In the genomic region with DNA sequence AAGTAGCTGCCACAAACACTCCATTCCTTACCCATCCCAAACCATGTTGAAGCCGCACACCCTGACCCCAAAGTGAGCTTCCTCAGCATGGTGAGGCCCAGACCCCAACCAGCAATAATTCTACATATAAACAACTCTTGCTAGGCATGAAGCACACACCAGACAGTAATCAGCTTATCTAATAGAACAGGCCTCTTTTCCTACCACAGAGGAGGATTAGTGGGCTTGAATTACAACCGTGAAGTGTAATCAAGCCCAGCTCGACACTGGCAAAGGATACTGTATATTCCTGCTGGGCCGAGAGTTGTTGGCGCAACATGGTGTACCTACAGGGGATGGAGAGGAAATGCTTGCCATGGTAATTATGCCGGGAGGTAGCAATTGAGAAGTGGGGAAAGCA, we compare ENCODE assay signal across 14 mouse cellular contexts.
DNase-seq lines count a peak whose midpoint lies in the region; ATAC-seq and TF ChIP-seq lines count a peak whose summit lies in the region.
"Had no signal": no experiment of that assay in that cellular context is flagged by ENCODE, and none has a peak within 500 bp of the region (broad histone marks: within the 10 kb centered on the region; RNA-seq: fewer than 3 reads in every experiment).

No protein-coding gene starts in this region.

- no peak for ATAC-seq in heart, embryonic 16.5 days (replicated peaks; ENCODE audit: extremely low read depth, insufficient read depth, low FRiP score)
- no peak for ATAC-seq in heart, embryonic 12.5 days (ENCODE audit: insufficient number of reproducible peaks, low FRiP score)
- peak; percentile 68 for ATAC-seq in midbrain, embryonic 13.5 days
- no peak for ATAC-seq in midbrain, embryonic 11.5 days (ENCODE audit: low FRiP score)
- no peak for ATAC-seq in hindbrain, postnatal 0 days
- ATAC-seq: intestine, embryonic 16.5 days had no signal

- 64% methylated on average over 6 of the region's 6 CpGs for WGBS in heart, embryonic 16.5 days
- WGBS in heart, embryonic 12.5 days: 67% methylated on average over 6 of the region's 6 CpGs
- WGBS in midbrain, embryonic 13.5 days: 31% methylated on average over 6 of the region's 6 CpGs
- 62% methylated on average over 6 of the region's 6 CpGs for WGBS in midbrain, embryonic 11.5 days
- 31% methylated on average over 6 of the region's 6 CpGs for WGBS in hindbrain, postnatal 0 days
- 28% methylated on average over 6 of the region's 6 CpGs for WGBS in olfactory bulb, adult 2 months

- TF ChIP-seq POLR2A in olfactory bulb, adult 2 months (IDR thresholded peaks at IDR 0.05; ENCODE audit: insufficient read depth, low read depth, low read length): no peak

- H3K27me3 ChIP-seq in heart, embryonic 16.5 days (ENCODE audit: control insufficient read depth, insufficient read depth, low read length): no peaks in the 10 kb centered on the region
- H3K27me3 ChIP-seq in heart, embryonic 12.5 days (replicated peaks): no peaks in the 10 kb centered on the region
- H3K27me3 ChIP-seq in midbrain, embryonic 13.5 days: peaks cover 10% of the 10 kb centered on the region; the same call in 1 of the 2 replicates
- H3K27me3 ChIP-seq in midbrain, embryonic 11.5 days (ENCODE audit: control insufficient read depth, insufficient read depth, low read length): no peaks in the 10 kb centered on the region
- no peaks in the 10 kb centered on the region for H3K27me3 ChIP-seq in hindbrain, postnatal 0 days (ENCODE audit: insufficient read depth, low read length)
- H3K27me3 ChIP-seq: lung, embryonic 15.5 days had no signal

- H3K27ac ChIP-seq in heart, embryonic 16.5 days (ENCODE audit: low read length): peak overlapping the region; percentile 18; the same call in 1 of the 2 replicates
- H3K27ac ChIP-seq in heart, embryonic 12.5 days (ENCODE audit: poor library complexity, severe bottlenecking): no peak overlapping the region
- H3K27ac ChIP-seq in midbrain, embryonic 13.5 days: peak overlapping the region; percentile 70
- H3K27ac ChIP-seq in midbrain, embryonic 11.5 days (ENCODE audit: low read depth, low read length): no peak overlapping the region
- H3K27ac ChIP-seq in hindbrain, postnatal 0 days: peak overlapping the region; percentile 11; the same call in 1 of the 2 replicates
- H3K27ac ChIP-seq in olfactory bulb, adult 2 months (ENCODE audit: insufficient read depth, low read depth, low read length): 0 out of 2 replicates have a peak overlapping the region, but pooled peaks have one; percentile 17

- peaks cover 35% of the 10 kb centered on the region for H3K4me1 ChIP-seq in heart, embryonic 16.5 days (ENCODE audit: control insufficient read depth, insufficient read depth, low read length)
- H3K4me1 ChIP-seq in heart, embryonic 12.5 days (replicated peaks): peaks cover 42% of the 10 kb centered on the region
- H3K4me1 ChIP-seq in midbrain, embryonic 13.5 days (replicated peaks): peaks cover 84% of the 10 kb centered on the region
- H3K4me1 ChIP-seq in midbrain, embryonic 11.5 days (ENCODE audit: control insufficient read depth, insufficient read depth, low read length): peaks cover 27% of the 10 kb centered on the region
- peaks cover 27% of the 10 kb centered on the region for H3K4me1 ChIP-seq in hindbrain, postnatal 0 days (ENCODE audit: insufficient read depth, low read length)
- H3K4me1 ChIP-seq in olfactory bulb, adult 2 months (ENCODE audit: control insufficient read depth, insufficient read depth, low read length): peaks cover 36% of the 10 kb centered on the region

- no peak for DNase-seq in midbrain, embryonic 11.5 days (ENCODE audit: low spot score, missing footprints)
- peak; percentile 50 for DNase-seq in hindbrain, postnatal 0 days (ENCODE audit: low spot score)
- no peak for DNase-seq in frontal cortex, postnatal 10 days (ENCODE audit: low spot score in 2 of 2)
- DNase-seq in right cerebral cortex, postnatal 14 days: no peak
- DNase-seq: cerebellum, postnatal 36 days; right cerebral cortex, adult 18-20 months; thymus, postnatal 4 days had no signal

- no peak overlapping the region for H3K9ac ChIP-seq in heart, embryonic 16.5 days (ENCODE audit: low read length)
- H3K9ac ChIP-seq in heart, embryonic 12.5 days: no peak overlapping the region
- no peak overlapping the region for H3K9ac ChIP-seq in midbrain, embryonic 13.5 days (replicated peaks)
- H3K9ac ChIP-seq in midbrain, embryonic 11.5 days (ENCODE audit: low read length): no peak overlapping the region
- H3K9ac ChIP-seq in hindbrain, postnatal 0 days (replicated peaks; ENCODE audit: low read length): no peak overlapping the region
- H3K9ac ChIP-seq: lung, embryonic 15.5 days had no signal

- no peak for TF ChIP-seq CTCF in hindbrain, postnatal 0 days (IDR thresholded peaks at IDR 0.05; ENCODE audit: low read depth)
- no peak for TF ChIP-seq CTCF in olfactory bulb, adult 2 months (IDR thresholded peaks at IDR 0.05; ENCODE audit: insufficient read depth, low read depth, low read length)

- H3K4me2 ChIP-seq in heart, embryonic 16.5 days (ENCODE audit: low read depth, low read length): no peak overlapping the region
- H3K4me2 ChIP-seq in heart, embryonic 12.5 days: no peak overlapping the region
- no peak overlapping the region for H3K4me2 ChIP-seq in midbrain, embryonic 13.5 days (replicated peaks)
- no peak overlapping the region for H3K4me2 ChIP-seq in midbrain, embryonic 11.5 days
- no peak overlapping the region for H3K4me2 ChIP-seq in hindbrain, postnatal 0 days (ENCODE audit: low read depth, low read length)
- H3K4me2 ChIP-seq: lung, embryonic 15.5 days had no signal

- no peak overlapping the region for H3K4me3 ChIP-seq in heart, embryonic 16.5 days (ENCODE audit: low read length)
- H3K4me3 ChIP-seq in heart, embryonic 12.5 days: no peak overlapping the region
- H3K4me3 ChIP-seq in midbrain, embryonic 13.5 days (replicated peaks): no peak overlapping the region
- H3K4me3 ChIP-seq in midbrain, embryonic 11.5 days (ENCODE audit: low read depth, low read length): no peak overlapping the region
- H3K4me3 ChIP-seq in hindbrain, postnatal 0 days (ENCODE audit: low read length): no peak overlapping the region
- H3K4me3 ChIP-seq in olfactory bulb, adult 2 months (ENCODE audit: insufficient read depth, low read depth, low read length): no peak overlapping the region
- H3K4me3 ChIP-seq: erythroblast, embryonic 14.5 days; lung, embryonic 15.5 days had no signal

- no peaks in the 10 kb centered on the region for H3K9me3 ChIP-seq in heart, embryonic 16.5 days (replicated peaks; ENCODE audit: control insufficient read depth, low read length)
- no peaks in the 10 kb centered on the region for H3K9me3 ChIP-seq in heart, embryonic 12.5 days (replicated peaks)
- H3K9me3 ChIP-seq in midbrain, embryonic 13.5 days: no peaks in the 10 kb centered on the region
- no peaks in the 10 kb centered on the region for H3K9me3 ChIP-seq in midbrain, embryonic 11.5 days (ENCODE audit: control insufficient read depth, low read length)
- H3K9me3 ChIP-seq in hindbrain, postnatal 0 days (ENCODE audit: low read length): no peaks in the 10 kb centered on the region
- H3K9me3 ChIP-seq: lung, embryonic 15.5 days had no signal

- H3K36me3 ChIP-seq in heart, embryonic 16.5 days (ENCODE audit: control insufficient read depth, insufficient read depth): no peaks in the 10 kb centered on the region
- H3K36me3 ChIP-seq in heart, embryonic 12.5 days: no peaks in the 10 kb centered on the region
- H3K36me3 ChIP-seq in midbrain, embryonic 13.5 days: no peaks in the 10 kb centered on the region
- H3K36me3 ChIP-seq in midbrain, embryonic 11.5 days (ENCODE audit: control insufficient read depth, insufficient read depth, low read length): no peaks in the 10 kb centered on the region
- H3K36me3 ChIP-seq in hindbrain, postnatal 0 days (ENCODE audit: insufficient read depth, low read length): no peaks in the 10 kb centered on the region
- H3K36me3 ChIP-seq: lung, embryonic 15.5 days had no signal

Comparison
In these comparisons a context has a peak if more than half of its experiments do, and no peak if none do; other contexts are left out.
1. H3K27ac ChIP-seq: peak in heart, embryonic 16.5 days (single experiment), midbrain, embryonic 13.5 days (single experiment), hindbrain, postnatal 0 days (single experiment) and olfactory bulb, adult 2 months (single experiment); none in heart, embryonic 12.5 days (single experiment) and midbrain, embryonic 11.5 days (single experiment).